Mouse (Mus musculus) gastrocnemius, postnatal 14 days (tissue): Measurements from ENCODE around the gene Ntn3. TPM values are rescaled to one million over a fixed set of nuclear protein-coding genes. Genes with fewer than 3 reads are reported as not detected.

Source experiments
- DNase-seq: peaks from one replicate; pipeline ENCODE4 v3.0.0; 2021; ENCODE audit warnings: mixed read lengths
- intact Hi-C: fragments of 180-260 bp; cut with DNase I; formaldehyde crosslinking; loops from one replicate; pipeline ENCODE4 v1.15.1; 2025; ENCODE audit warnings: low total_unique reads
- total RNA-seq, 2 experiments: library from RNA; stranded (reverse); gene quantifications; 2 replicates each; pipeline ENCODE4 v1.2.3; 2021

Gene Ntn3
- total RNA-seq, 2 experiments from 2014 or later = 0.86 to 1.1 TPM

GRCm38 (mm10) chr17:24193769-24194168 lies 15.6 kb downstream of the Ntn3 start:
- intact Hi-C loops = loop anchor here (5.0 kb wide), 1 partner anchor 34 kb away; no protein-coding TSS in a partner anchor
- no peak for DNase-seq

DNA sequence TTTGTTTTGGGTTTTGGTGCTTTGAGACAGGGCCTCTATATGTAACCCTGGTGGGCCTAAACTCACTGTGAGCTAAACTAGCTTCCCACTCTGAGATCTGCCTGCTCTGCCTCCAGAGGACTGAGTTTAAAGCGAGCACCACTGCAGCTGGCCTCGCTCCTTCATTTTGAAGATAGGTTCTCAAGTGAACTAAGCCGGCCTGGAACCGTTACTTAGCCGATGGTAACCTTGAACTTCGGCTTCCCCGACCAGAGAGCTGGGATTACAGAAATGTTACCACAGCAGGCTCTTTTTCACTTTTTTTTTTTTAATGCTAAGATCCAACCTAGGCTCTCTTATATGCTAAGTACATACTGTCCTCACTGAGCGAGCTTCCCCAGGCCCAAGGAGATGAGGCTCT lies 16.1 kb downstream of the Ntn3 start:
- DNase-seq = no peak
- intact Hi-C loops = loop anchor here (5.0 kb wide), 1 partner anchor 34 kb away; no protein-coding TSS in a partner anchor

DNA sequence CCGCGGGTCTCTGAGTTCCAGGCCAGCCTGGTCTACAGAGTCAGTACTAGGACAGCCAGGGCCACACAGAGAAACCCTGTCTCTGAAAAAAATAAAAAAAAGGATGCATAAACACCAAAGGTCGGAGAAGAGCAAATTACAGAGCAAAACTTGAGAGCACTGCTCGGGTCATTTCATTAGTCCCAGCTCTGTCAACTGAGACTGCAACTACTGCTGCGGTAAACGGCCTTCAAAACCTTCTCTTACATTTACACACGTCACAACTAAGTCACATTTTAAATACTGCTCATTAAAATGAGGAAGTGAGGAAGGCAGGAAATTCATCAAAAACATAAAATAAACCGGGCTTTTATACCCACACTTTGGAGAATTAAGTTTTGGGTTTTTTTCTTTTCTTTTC lies 16.5 kb downstream of the Ntn3 start:
- intact Hi-C loops = loop anchor here (5.0 kb wide), 1 partner anchor 34 kb away; no protein-coding TSS in a partner anchor
- DNase-seq = no peak

DNA sequence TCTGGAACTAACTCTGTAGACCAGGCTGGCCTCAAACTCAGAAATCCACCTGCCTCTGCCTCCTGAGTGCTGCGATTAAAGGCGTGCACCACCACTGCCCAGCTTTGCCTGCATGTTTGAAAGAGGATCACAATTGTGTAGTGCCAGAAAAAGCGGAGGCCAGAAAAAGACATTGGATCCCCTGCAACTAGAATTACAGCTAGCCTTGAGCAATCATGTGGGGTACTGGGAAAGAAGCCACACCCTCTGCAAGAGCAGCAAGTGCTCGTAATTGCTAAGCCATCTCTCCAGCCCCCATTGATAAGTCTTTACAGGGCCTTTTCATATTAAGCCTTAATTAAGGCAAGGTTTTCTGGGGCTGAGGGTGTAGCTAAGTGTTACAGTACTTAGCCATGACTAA lies 17.9 kb downstream of the Ntn3 start:
- intact Hi-C loops = loop anchor here (5.0 kb wide), 1 partner anchor 36 kb away; no protein-coding TSS in a partner anchor
- no peak for DNase-seq

DNA sequence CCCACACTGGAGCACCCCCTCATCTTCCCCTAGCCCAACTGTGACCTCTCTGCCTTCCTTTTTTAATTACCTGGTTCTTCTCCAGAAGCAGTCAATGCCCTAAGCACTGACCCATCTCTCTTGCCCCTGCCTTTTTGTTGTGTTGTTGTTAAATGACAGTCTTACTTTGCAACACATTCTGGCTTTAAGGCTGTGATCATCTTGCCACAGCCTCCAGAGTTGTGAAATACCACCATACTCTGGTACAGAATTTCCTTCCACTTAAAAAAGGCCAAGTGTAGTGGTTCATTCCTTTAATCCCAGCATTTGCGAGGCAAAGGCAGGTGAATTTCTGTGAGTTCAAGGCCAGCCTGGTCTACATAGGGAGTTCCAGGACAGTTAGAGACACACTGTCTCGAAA lies 18.4 kb downstream of the Ntn3 start:
- intact Hi-C loops = loop anchor here (5.0 kb wide), 1 partner anchor 36 kb away; no protein-coding TSS in a partner anchor
- DNase-seq = no peak

DNA sequence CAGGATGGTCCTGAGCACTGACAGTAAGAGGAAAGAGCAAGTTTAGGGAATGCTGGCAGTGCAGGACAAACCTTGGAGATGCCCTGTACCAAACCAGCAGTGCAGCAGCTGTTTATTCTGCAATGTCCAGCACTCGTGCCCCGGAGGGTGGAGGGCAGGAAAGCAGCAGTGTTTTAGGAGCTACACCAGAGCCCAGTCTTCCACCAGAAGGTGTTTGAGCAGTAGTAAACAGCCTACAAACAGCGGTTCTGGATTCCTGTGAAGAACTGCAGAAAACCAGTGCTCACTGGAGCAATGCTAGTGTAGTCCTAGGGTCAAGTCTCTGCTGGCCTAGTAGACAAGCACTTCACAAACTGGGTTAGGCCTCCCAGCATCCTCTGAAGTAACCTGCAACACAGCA lies 35.1 kb downstream of the Ntn3 start:
- no peak for DNase-seq
- intact Hi-C loops = loop anchor here (5.0 to 10.0 kb wide), 2 partner anchors 131 to 213 kb away; no protein-coding TSS in a partner anchor

GRCm38 (mm10) chr17:24173423-24173822 lies 35.9 kb downstream of the Ntn3 start:
- peak; percentile 56 for DNase-seq
- intact Hi-C loops = loop anchor here (5.0 to 10.0 kb wide), 2 partner anchors 131 to 214 kb away; no protein-coding TSS in a partner anchor

GRCm38 (mm10) chr17:24171738-24172137 lies 37.6 kb downstream of the Ntn3 start:
- intact Hi-C loops = loop anchor here (5.0 to 10.0 kb wide), 2 partner anchors 133 to 216 kb away; no protein-coding TSS in a partner anchor
- DNase-seq = no peak

- intact Hi-C loops = loop anchor here (5.0 to 10.0 kb wide), 2 partner anchors 134 to 217 kb away; no protein-coding TSS in a partner anchor
- DNase-seq = no peak
Observed at GRCm38 (mm10) chr17:24170729-24171128, 38.6 kb downstream of the Ntn3 start.

- intact Hi-C loops = loop anchor here (5.0 to 10.0 kb wide), 2 partner anchors 135 to 217 kb away; no protein-coding TSS in a partner anchor
- no peak for DNase-seq
Observed at GRCm38 (mm10) chr17:24170125-24170524, 39.2 kb downstream of the Ntn3 start.

DNA sequence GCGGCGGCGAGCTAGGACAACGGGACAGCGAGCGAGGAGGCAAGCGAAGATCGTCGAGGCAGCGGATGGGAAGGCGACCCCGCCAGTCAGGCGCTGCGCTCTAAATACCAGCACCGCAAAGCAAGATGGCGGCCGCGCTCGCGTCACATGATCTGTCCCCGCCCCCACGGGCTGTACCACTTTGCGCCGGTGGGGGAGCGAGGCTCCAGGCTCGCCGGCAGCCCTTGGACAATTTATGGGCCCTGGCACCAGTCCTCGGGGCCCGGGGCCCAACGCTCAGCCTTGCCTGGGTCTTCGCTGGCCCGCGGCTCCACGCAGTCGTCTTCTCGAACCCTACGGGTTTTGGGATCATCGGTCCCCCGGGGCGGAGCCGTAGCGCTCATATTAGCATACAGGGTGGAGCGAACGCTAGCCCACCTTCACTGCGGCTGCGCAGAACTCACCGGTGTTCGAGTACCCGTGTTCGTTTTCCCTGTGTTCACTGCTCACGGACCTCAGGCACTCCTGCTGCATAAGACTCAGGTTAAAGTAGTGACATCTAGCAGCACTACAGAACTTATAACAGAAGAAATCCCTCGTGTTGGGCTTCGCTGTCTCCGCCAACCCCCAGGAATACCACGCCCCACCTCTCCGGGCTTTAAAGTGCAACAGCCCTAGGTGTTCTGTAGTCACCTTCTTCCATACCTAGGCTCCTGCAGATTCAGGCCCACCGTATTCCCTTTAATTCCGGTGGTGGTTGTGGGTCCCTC lies 39.8 kb downstream of the Ntn3 start, which contains the start of gene Atp6v0c:
TSS of gene Atp6v0c (minus strand) at position 386 of the 749 bp plus-strand sequence.
- peak; percentile 96 for DNase-seq
- intact Hi-C loops = loop anchor here (5.0 to 10.0 kb wide), 2 partner anchors 135 to 218 kb away; no protein-coding TSS in a partner anchor

- DNase-seq = peak; percentile 49
Observed at GRCm38 (mm10) chr17:24168590-24169277, 40.6 kb downstream of the Ntn3 start.

GRCm38 (mm10) chr17:24167891-24168505 lies 41.3 kb downstream of the Ntn3 start:
- DNase-seq = no peak
- intact Hi-C loops = no loop called here

More at GRCm38 (mm10) chr17:24168590-24169277, 40.6 kb downstream of the Ntn3 start:
- intact Hi-C loops = no loop called here

DNA sequence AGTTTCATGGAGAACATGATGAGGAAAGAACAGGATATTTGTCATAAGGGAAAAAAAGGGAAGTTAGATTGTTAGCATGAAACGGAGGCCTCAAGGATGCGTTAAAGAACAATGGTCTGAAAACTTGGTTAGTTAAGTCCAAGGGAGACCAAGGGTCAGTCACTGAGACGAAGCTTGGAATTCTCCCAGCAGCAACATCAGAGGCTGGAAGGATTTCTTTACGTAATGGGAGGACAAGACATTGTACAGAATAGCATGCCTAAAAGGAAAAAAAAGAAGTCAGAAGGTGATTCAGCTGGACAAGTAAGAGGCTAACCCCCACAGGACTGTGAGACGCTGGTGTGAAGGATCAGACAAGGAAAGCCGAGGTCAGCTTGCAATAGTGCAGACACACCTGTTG lies 42.2 kb downstream of the Ntn3 start:
- intact Hi-C loops = no loop called here

DNA sequence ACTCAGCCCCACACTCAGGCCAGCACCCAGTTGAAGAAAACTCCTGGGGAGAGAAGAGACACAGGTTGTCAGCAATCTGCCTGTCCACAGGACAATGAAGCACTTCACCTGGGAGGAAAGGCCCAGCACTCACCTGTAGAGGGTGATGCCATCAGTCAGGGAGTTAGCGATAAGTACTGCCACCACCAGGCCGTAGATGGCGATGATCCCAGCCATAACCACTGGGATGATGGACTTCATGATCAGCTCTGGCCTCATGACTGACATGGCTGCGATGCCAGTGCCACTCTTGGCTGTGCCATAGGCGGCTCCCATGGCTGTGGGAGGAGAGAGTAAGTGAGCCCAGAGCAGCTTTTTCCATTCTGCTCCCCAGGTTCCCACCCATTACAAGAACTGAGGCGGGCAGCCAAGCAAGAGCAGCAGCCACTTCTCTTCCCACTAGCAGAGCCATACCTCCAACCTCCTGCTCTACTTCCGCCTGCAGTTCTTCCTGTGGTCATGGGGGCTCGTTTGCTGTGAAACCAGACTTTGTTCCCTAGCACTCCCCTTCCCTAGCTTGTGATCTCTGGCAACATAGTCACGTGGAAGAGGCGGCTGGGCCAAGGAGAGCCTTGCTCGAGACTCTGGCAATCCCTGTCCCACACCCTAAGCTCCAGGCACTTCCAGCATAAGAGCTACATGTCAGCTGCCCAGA lies 44.6 kb downstream of the Ntn3 start:
- intact Hi-C loops = no loop called here
- no peak for DNase-seq

More for the DNA sequence above, 42.2 kb downstream of the Ntn3 start:
- DNase-seq = no peak

DNA sequence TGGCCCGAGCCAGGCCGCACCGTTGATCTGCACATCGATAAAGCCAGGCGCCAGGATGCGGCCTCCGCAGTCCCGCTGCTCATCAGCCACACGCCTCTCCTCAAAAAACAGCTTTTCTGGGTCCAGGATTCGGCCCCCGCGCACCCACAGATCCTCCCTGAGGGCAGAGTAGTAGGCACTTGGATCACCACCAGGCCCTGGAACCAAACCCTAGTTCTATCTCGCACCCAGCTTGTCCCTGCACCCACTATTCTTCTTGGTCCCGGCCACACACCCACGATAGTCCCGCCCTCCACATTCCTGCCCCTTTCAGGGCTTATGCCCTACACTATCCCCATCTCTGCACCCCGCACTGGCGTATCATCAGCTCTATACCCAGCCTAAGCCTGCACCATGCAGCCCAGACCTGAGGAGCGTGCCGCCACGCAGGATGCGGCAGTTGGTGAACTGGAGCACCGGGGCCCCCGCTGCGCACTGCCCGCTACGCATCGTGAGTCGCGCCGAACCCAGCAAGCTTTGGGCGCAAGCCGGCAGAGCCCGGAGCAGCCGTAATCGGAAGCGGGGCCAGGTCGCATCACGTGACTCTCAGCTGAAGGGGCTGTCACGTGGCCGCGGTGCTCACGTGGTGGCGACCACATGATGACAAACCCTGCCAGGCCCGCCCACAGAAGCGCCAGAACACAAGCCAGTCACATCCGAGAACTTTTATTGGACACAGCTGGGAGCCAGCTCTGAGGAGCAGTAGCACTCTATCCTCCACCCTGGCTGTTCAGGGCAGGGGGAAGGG lies 46.0 kb downstream of the Ntn3 start, which contains the start of gene Amdhd2:
TSS of gene Amdhd2 (minus strand) at position 591 of the 787 bp plus-strand sequence.
- intact Hi-C loops = no loop called here
- DNase-seq = peak; percentile 97

GRCm38 (mm10) chr17:24162584-24163175 lies 46.7 kb downstream of the Ntn3 start:
- no peak for DNase-seq
- intact Hi-C loops = no loop called here

DNA sequence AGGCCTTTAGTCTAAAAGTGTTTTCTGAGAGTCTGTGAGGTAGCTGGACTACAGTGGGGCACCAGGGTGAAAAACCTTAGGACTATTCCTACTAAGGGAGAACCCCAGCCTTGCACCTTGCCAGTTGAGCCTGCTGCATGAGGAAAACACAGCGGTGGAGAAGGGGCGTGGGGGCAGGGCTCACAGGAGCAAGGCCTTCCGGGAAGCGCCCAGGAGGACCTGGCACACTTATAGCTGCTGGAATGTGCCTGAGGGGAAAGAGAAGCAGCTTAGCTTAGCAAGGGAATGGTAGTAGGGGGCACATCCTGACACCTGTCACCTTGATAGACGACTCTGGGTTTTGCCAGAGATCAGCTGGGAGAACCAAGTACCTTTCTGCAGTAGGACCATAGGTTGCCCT lies 47.9 kb downstream of the Ntn3 start:
- intact Hi-C loops = no loop called here
- no peak for DNase-seq
